Mouse (Mus musculus) heart, adult 18-20 months (tissue): ENCODE results near the gene Rnf150. TPM values are rescaled to one million over a fixed set of nuclear protein-coding genes. Genes with fewer than 3 reads are reported as not detected.

Experiments used
- total RNA-seq, 2 experiments: library from RNA; stranded (reverse); gene quantifications; 2 replicates each; pipeline ENCODE4 v1.2.3; 2021

Rnf150 gene
- total RNA-seq, 2 experiments from 2014 or later = 14.7 to 15.1 TPM

Other genes with a start within 250 kb of the Rnf150 start
- gene Zfp330, start 89.2 kb upstream of the Rnf150 start, total RNA-seq = 10 to 100 TPM; 18.9 to 21.2 TPM